Mouse (Mus musculus): ENCODE results near the gene Zbtb21. TPM values are rescaled to one million over a fixed set of nuclear protein-coding genes. Genes with fewer than 3 reads are reported as not detected.
"Not testable (repeated sequence)": the region's sequence is repeated elsewhere in the genome, so short reads cannot be mapped to it uniquely, and the experiment has no call there.

Gene Zbtb21
- polyA plus RNA-seq, 1 experiment from 2014 or later: 5.0 TPM

- WGBS (ENCODE audit: insufficient replicate concordance): 5% methylated on average over 36 of the region's 36 CpGs
- peak overlapping the region; percentile 84 for H3K4me3 ChIP-seq
- peak overlapping the region; percentile 92 for H3K27ac ChIP-seq
- no peaks in the 10 kb centered on the region for H3K9me3 ChIP-seq (replicated peaks)
- no peaks in the 10 kb centered on the region for H3K27me3 ChIP-seq (replicated peaks)
- H3K4me1 ChIP-seq: peaks cover 70% of the 10 kb centered on the region
- 0 out of 2 replicates have a peak, but pooled peaks have one; percentile 1 for ATAC-seq
- peak overlapping the region; percentile 87 for H3K4me2 ChIP-seq
- H3K36me3 ChIP-seq: no peaks in the 10 kb centered on the region; the same call in 1 of the 2 replicates
- peak overlapping the region; percentile 92 for H3K9ac ChIP-seq
Measured at GRCm38 (mm10) chr16:97961381-97962150, 856 bp downstream of the Zbtb21 start.

GRCm38 (mm10) chr16:97960348-97960747 is 2.1 kb downstream of the Zbtb21 start:
- ATAC-seq: no peak
- WGBS (ENCODE audit: insufficient replicate concordance): 67% methylated on average over 3 of the region's 3 CpGs
- Histone ChIP-seq H3K36me3 (peaks cover 9% of the 10 kb centered on the region), H3K4me2 (peak overlapping the region; percentile 87), H3K27me3 (replicated peaks) (no peaks in the 10 kb centered on the region), H3K4me1 (peaks cover 73% of the 10 kb centered on the region), H3K9ac (no peak overlapping the region), H3K9me3 (replicated peaks) (no peaks in the 10 kb centered on the region), H3K27ac (peak overlapping the region; percentile 51; the same call in 1 of the 2 replicates), H3K4me3 (no peak overlapping the region)

- Histone ChIP-seq H3K4me3 (no peak overlapping the region), H3K27me3 (replicated peaks) (no peaks in the 10 kb centered on the region), H3K36me3 (peaks cover 19% of the 10 kb centered on the region), H3K27ac (peak overlapping the region; percentile 69), H3K9ac (no peak overlapping the region), H3K4me1 (peaks cover 73% of the 10 kb centered on the region), H3K4me2 (peak overlapping the region; percentile 10; the same call in 1 of the 2 replicates), H3K9me3 (replicated peaks) (no peaks in the 10 kb centered on the region)
- ATAC-seq: no peak
Measured at GRCm38 (mm10) chr16:97958401-97958973, 3.9 kb downstream of the Zbtb21 start.

GRCm38 (mm10) chr16:97957626-97958025 is 4.8 kb downstream of the Zbtb21 start:
- Histone ChIP-seq H3K4me3 (no peak overlapping the region), H3K4me2 (no peak overlapping the region; the same call in 1 of the 2 replicates), H3K4me1 (peaks cover 75% of the 10 kb centered on the region), H3K27ac (peak overlapping the region; percentile 69), H3K36me3 (peaks cover 22% of the 10 kb centered on the region), H3K27me3 (replicated peaks) (no peaks in the 10 kb centered on the region), H3K9me3 (replicated peaks) (no peaks in the 10 kb centered on the region), H3K9ac (0 out of 2 replicates have a peak overlapping the region, but pooled peaks have one; percentile 1)
- no peak for ATAC-seq

GRCm38 (mm10) chr16:97956011-97956410 is 6.4 kb downstream of the Zbtb21 start:
- Histone ChIP-seq H3K27ac (no peak overlapping the region), H3K36me3 (peaks cover 38% of the 10 kb centered on the region), H3K9me3 (replicated peaks) (no peaks in the 10 kb centered on the region), H3K4me1 (peaks cover 73% of the 10 kb centered on the region), H3K27me3 (replicated peaks) (no peaks in the 10 kb centered on the region), H3K9ac (no peak overlapping the region), H3K4me3 (no peak overlapping the region), H3K4me2 (no peak overlapping the region)
- WGBS (ENCODE audit: insufficient replicate concordance): 72% methylated on average over 2 of the region's 2 CpGs
- ATAC-seq: no peak

- 31% methylated on average over 2 of the region's 2 CpGs for WGBS (ENCODE audit: insufficient replicate concordance)
- peak overlapping the region; percentile 26; the same call in 1 of the 2 replicates for H3K4me2 ChIP-seq
- no peak overlapping the region; the same call in 1 of the 2 replicates for H3K9ac ChIP-seq
- H3K9me3 ChIP-seq (replicated peaks): no peaks in the 10 kb centered on the region
- peak; percentile 75 for ATAC-seq
- H3K27me3 ChIP-seq (replicated peaks): no peaks in the 10 kb centered on the region
- H3K36me3 ChIP-seq: peaks cover 60% of the 10 kb centered on the region
- H3K4me3 ChIP-seq: no peak overlapping the region
- H3K4me1 ChIP-seq: peaks cover 46% of the 10 kb centered on the region
- peak overlapping the region; percentile 76 for H3K27ac ChIP-seq
Measured at GRCm38 (mm10) chr16:97953300-97953699, 9.1 kb downstream of the Zbtb21 start.

- ATAC-seq: peak; percentile 89
Measured at GRCm38 (mm10) chr16:97952801-97953200, 9.6 kb downstream of the Zbtb21 start.

GRCm38 (mm10) chr16:97952371-97952770 is 10.1 kb downstream of the Zbtb21 start:
- Histone ChIP-seq H3K27me3 (replicated peaks) (no peaks in the 10 kb centered on the region), H3K4me1 (peaks cover 37% of the 10 kb centered on the region), H3K9me3 (replicated peaks) (no peaks in the 10 kb centered on the region), H3K4me3 (no peak overlapping the region), H3K4me2 (peak overlapping the region; percentile 26; the same call in 1 of the 2 replicates), H3K36me3 (peaks cover 60% of the 10 kb centered on the region), H3K27ac (peak overlapping the region; percentile 61; the same call in 1 of the 2 replicates), H3K9ac (peak overlapping the region; percentile 5; the same call in 1 of the 2 replicates)
- 78% methylated on average over 4 of the region's 4 CpGs for WGBS (ENCODE audit: insufficient replicate concordance)
- ATAC-seq: no peak; the same call in 1 of the 2 replicates

More at GRCm38 (mm10) chr16:97952801-97953200, 9.6 kb downstream of the Zbtb21 start:
- peak overlapping the region; percentile 76 for H3K27ac ChIP-seq
- peak overlapping the region; percentile 5; the same call in 1 of the 2 replicates for H3K9ac ChIP-seq
- WGBS (ENCODE audit: insufficient replicate concordance): 52% methylated on average over 9 of the region's 9 CpGs
- H3K9me3 ChIP-seq (replicated peaks): no peaks in the 10 kb centered on the region
- no peak overlapping the region for H3K4me3 ChIP-seq
- peaks cover 60% of the 10 kb centered on the region for H3K36me3 ChIP-seq
- H3K4me2 ChIP-seq: peak overlapping the region; percentile 26; the same call in 1 of the 2 replicates
- peaks cover 41% of the 10 kb centered on the region for H3K4me1 ChIP-seq
- no peaks in the 10 kb centered on the region for H3K27me3 ChIP-seq (replicated peaks)

GRCm38 (mm10) chr16:97950061-97950460 is 12.4 kb downstream of the Zbtb21 start:
- Histone ChIP-seq H3K27ac (no peak overlapping the region), H3K36me3 (peaks cover 48% of the 10 kb centered on the region), H3K4me2 (no peak overlapping the region), H3K27me3 (replicated peaks) (no peaks in the 10 kb centered on the region), H3K4me1 (peaks cover 25% of the 10 kb centered on the region), H3K9me3 (replicated peaks) (no peaks in the 10 kb centered on the region), H3K9ac (no peak overlapping the region), H3K4me3 (no peak overlapping the region)
- WGBS (ENCODE audit: insufficient replicate concordance): 91% methylated on average over 8 of the region's 8 CpGs
- ATAC-seq: no peak

GRCm38 (mm10) chr16:97948836-97949235 is 13.6 kb downstream of the Zbtb21 start:
- H3K4me2 ChIP-seq: no peak overlapping the region
- no peak overlapping the region for H3K27ac ChIP-seq
- no peaks in the 10 kb centered on the region for H3K27me3 ChIP-seq (replicated peaks)
- no peak overlapping the region for H3K4me3 ChIP-seq
- no peaks in the 10 kb centered on the region for H3K9me3 ChIP-seq (replicated peaks)
- peaks cover 46% of the 10 kb centered on the region for H3K36me3 ChIP-seq
- peaks cover 18% of the 10 kb centered on the region for H3K4me1 ChIP-seq
- H3K9ac ChIP-seq: no peak overlapping the region
- WGBS (ENCODE audit: insufficient replicate concordance): 45% methylated on average over 4 of the region's 4 CpGs
- no peak for ATAC-seq

GRCm38 (mm10) chr16:97946993-97947392 is 15.4 kb downstream of the Zbtb21 start:
- H3K4me3 ChIP-seq; H3K4me1 ChIP-seq; H3K9ac ChIP-seq; H3K27me3 ChIP-seq (replicated peaks); H3K9me3 ChIP-seq (replicated peaks); H3K4me2 ChIP-seq; ATAC-seq; H3K27ac ChIP-seq: not testable (repeated sequence)
- 32% methylated on average over 2 of the region's 2 CpGs for WGBS (ENCODE audit: insufficient replicate concordance)
- H3K36me3 ChIP-seq: peaks cover 36% of the 10 kb centered on the region

- Histone ChIP-seq H3K4me2 (no peak overlapping the region), H3K27me3 (replicated peaks) (no peaks in the 10 kb centered on the region), H3K27ac (no peak overlapping the region), H3K4me3 (no peak overlapping the region), H3K4me1 (no peaks in the 10 kb centered on the region), H3K36me3 (0 out of 2 replicates have a peak, but pooled peaks cover 4% of the 10 kb centered on the region), H3K9me3 (replicated peaks) (no peaks in the 10 kb centered on the region), H3K9ac (no peak overlapping the region)
- no peak for ATAC-seq
Measured at GRCm38 (mm10) chr16:97941844-97942243, 20.6 kb downstream of the Zbtb21 start.
